Mouse (Mus musculus) limb, embryonic 11.5 days (tissue): ENCODE results near the gene Rpl24. TPM values are rescaled to one million over a fixed set of nuclear protein-coding genes. Genes with fewer than 3 reads are reported as not detected.

Source experiments
- ATAC-seq: fragments of 200-750 bp; cut with Nextera tagmentation; 2 replicates; pipeline ENCODE4 v1.8.0; 2017; ENCODE audit warnings: low read depth; ENCODE audit not compliant: insufficient number of reproducible peaks, low FRiP score, low TSS enrichment
- DNase-seq: peaks from one replicate; pipeline ENCODE4 v3.0.0-alpha.2; 2015; ENCODE audit warnings: low spot score
- H3K27ac ChIP-seq: fragments of 300-500 bp; sonication (generic); replicated peaks from 2 replicates; pipeline ENCODE4 v1.5.1; 2014; ENCODE audit warnings: low read depth, mild to moderate bottlenecking, low read length
- H3K27me3 ChIP-seq: fragments of 300-500 bp; sonication (generic); 2 replicates; pipeline ENCODE4 v1.6.1; 2014; ENCODE audit warnings: mild to moderate bottlenecking, low read length, mixed read lengths; ENCODE audit not compliant: control insufficient read depth, insufficient read depth
- H3K36me3 ChIP-seq: fragments of 300-500 bp; sonication (generic); 2 replicates; pipeline ENCODE4 v1.6.1; 2014; ENCODE audit warnings: mild to moderate bottlenecking, low read length, moderate library complexity, mixed read lengths; ENCODE audit not compliant: control insufficient read depth, insufficient read depth
- H3K4me1 ChIP-seq: fragments of 300-500 bp; sonication (generic); 2 replicates; pipeline ENCODE4 v1.6.1; 2014; ENCODE audit warnings: low read length, mixed read lengths; ENCODE audit not compliant: control insufficient read depth, insufficient read depth
- H3K4me2 ChIP-seq: fragments of 300-500 bp; sonication (generic); 2 replicates; pipeline ENCODE4 v1.6.1; 2014; ENCODE audit warnings: low read depth, mild to moderate bottlenecking, moderate library complexity; ENCODE audit not compliant: severe bottlenecking
- H3K4me3 ChIP-seq: fragments of 300-500 bp; sonication (generic); 2 replicates; pipeline ENCODE4 v1.5.1; 2014; ENCODE audit warnings: low read depth, low read length
- H3K9ac ChIP-seq: fragments of 300-500 bp; sonication (generic); 2 replicates; pipeline ENCODE4 v1.6.1; 2014; ENCODE audit warnings: mild to moderate bottlenecking, low read length
- H3K9me3 ChIP-seq: fragments of 300-500 bp; sonication (generic); 2 replicates; pipeline ENCODE4 v1.6.1; 2016; ENCODE audit warnings: low read length; ENCODE audit not compliant: control insufficient read depth
- WGBS: fragments of 180-500 bp; shearing (Covaris S2); extraction: QIAGEN DNeasy Blood & Tissue Kit; methylation state at CpG from one replicate; pipeline ENCODE4 v1.1.7; 2014; 5-methylcytosine and 5-hydroxymethylcytosine counted together
- polyA plus RNA-seq: library from polyadenylated mRNA; unstranded; fragments of >200 nt; fragmentation: Nextera tagmentation; extraction: Ambion mirVana; gene quantifications from 2 replicates; pipeline ENCODE4 v1.2.1, GENCODE M21; 2014

The Rpl24 gene
- polyA plus RNA-seq, 1 experiment from 2014 or later: 889 TPM

- no peaks in the 10 kb centered on the region for H3K4me1 ChIP-seq
- H3K4me2 ChIP-seq: no peak overlapping the region
- ATAC-seq (no peak), DNase-seq (no peak)
- H3K4me3 ChIP-seq: no peak overlapping the region
- no peaks in the 10 kb centered on the region for H3K27me3 ChIP-seq
- WGBS: 88% methylated on average over 10 of the region's 10 CpGs
- H3K9me3 ChIP-seq: no peaks in the 10 kb centered on the region
- no peak overlapping the region for H3K27ac ChIP-seq
- peaks cover 10% of the 10 kb centered on the region; the same call in 1 of the 2 replicates for H3K36me3 ChIP-seq
- no peak overlapping the region for H3K9ac ChIP-seq
Measured at GRCm38 (mm10) chr16:56012789-56013743, 47.0 kb downstream of the Rpl24 start.

- H3K27ac ChIP-seq: no peak overlapping the region
- no peak for DNase-seq
- H3K4me1 ChIP-seq: no peaks in the 10 kb centered on the region
- no peak for ATAC-seq
- H3K9ac ChIP-seq: no peak overlapping the region
- 92% methylated on average over 7 of the region's 7 CpGs for WGBS
- no peaks in the 10 kb centered on the region for H3K9me3 ChIP-seq
- H3K27me3 ChIP-seq: no peaks in the 10 kb centered on the region
- H3K36me3 ChIP-seq: peaks cover 17% of the 10 kb centered on the region
- H3K4me3 ChIP-seq: no peak overlapping the region
- no peak overlapping the region for H3K4me2 ChIP-seq
Measured at GRCm38 (mm10) chr16:56014076-56014475, 48.0 kb downstream of the Rpl24 start.

- H3K27me3 ChIP-seq: no peaks in the 10 kb centered on the region
- peaks cover 19% of the 10 kb centered on the region for H3K36me3 ChIP-seq
- ATAC-seq (no peak), DNase-seq (no peak)
- H3K4me2 ChIP-seq: no peak overlapping the region
- WGBS: 96% methylated on average over 7 of the region's 7 CpGs
- no peaks in the 10 kb centered on the region for H3K4me1 ChIP-seq
- no peaks in the 10 kb centered on the region for H3K9me3 ChIP-seq
- no peak overlapping the region for H3K9ac ChIP-seq
- H3K4me3 ChIP-seq: no peak overlapping the region
- H3K27ac ChIP-seq: no peak overlapping the region
Measured at GRCm38 (mm10) chr16:56019660-56020059, 53.6 kb downstream of the Rpl24 start.

Other genes starting within 250 kb of the Rpl24 start
- gene Nfkbiz, start 127.4 kb upstream of the Rpl24 start, polyA plus RNA-seq: 4.1 and 4.4 TPM in 2 replicates
- 0.94 and 1.0 TPM in 2 replicates for gene Nxpe3, start 71.0 kb upstream of the Rpl24 start, polyA plus RNA-seq
- gene Cep97, start 31.4 kb upstream of the Rpl24 start, polyA plus RNA-seq: 13.4 and 16.0 TPM in 2 replicates
- 18.0 and 19.6 TPM in 2 replicates for gene Zbtb11, start 7.6 kb downstream of the Rpl24 start, polyA plus RNA-seq
- gene Pcnp, start 63.5 kb downstream of the Rpl24 start, polyA plus RNA-seq: 308 and 314 TPM in 2 replicates
- gene Trmt10c, start 71.5 kb downstream of the Rpl24 start, polyA plus RNA-seq: 35.3 and 35.7 TPM in 2 replicates
- gene Senp7, start 82.1 kb downstream of the Rpl24 start, polyA plus RNA-seq: 31.1 and 33.1 TPM in 2 replicates
- 0.17 TPM in 1 of 2 replicates, not detected in the other for gene Impg2, start 238.0 kb downstream of the Rpl24 start, polyA plus RNA-seq